Mouse (Mus musculus): ENCODE results near the gene Rhot2.

DNA sequence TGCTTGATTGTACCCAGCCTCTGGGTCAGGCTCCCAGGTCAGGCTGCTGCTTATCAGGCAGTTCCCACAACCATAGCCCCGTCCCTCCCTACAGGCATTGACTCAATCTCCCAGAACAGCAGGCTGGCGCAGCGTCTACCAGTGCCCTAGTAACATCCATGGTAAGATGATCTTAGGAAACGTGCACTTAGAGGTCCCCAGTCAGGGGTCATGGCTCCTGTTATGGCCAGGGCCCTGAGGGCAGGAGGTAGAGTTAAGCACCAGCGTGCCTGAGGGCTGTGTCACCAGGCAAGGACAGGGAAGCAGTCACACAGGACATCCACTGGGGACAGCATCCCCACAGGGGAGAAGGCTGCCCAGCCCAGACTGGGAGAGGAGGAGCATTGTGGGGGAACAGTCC lies 37.7 kb upstream of the Rhot2 start:
- TF ChIP-seq GATA1 (IDR thresholded peaks at IDR 0.05; ENCODE audit: borderline replicate concordance, low read length): no peak
- no peak for TF ChIP-seq CTCF (IDR thresholded peaks at IDR 0.05; ENCODE audit: low read depth, low read length)
